Mouse (Mus musculus): Measurements from ENCODE around the gene Il23a.
"Not testable (repeated sequence)": the region's sequence is repeated elsewhere in the genome, so short reads cannot be mapped to it uniquely, and the experiment has no call there.

Gene Il23a

GRCm38 (mm10) chr10:128298702-128299171, at the start of gene Il23a:
Il23a (minus strand) TSS chr10:128298752.
- no peak for DNase-seq

GRCm38 (mm10) chr10:128347541-128347940, 49.0 kb upstream of the Il23a start:
- DNase-seq = no peak

GRCm38 (mm10) chr10:128344568-128345275, 46.2 kb upstream of the Il23a start:
- peak; percentile 18 for DNase-seq

GRCm38 (mm10) chr10:128343436-128343835, 44.9 kb upstream of the Il23a start:
- no peak for DNase-seq

- DNase-seq = peak; percentile 15
These were observed 41.7 kb upstream of the Il23a start for GRCm38 (mm10) chr10:128340257-128340656.

- no peak for DNase-seq
These were observed 40.4 kb upstream of the Il23a start for GRCm38 (mm10) chr10:128338948-128339347.

GRCm38 (mm10) chr10:128338415-128338814, 39.9 kb upstream of the Il23a start:
- no peak for DNase-seq

- peak; percentile 98 for DNase-seq
These were observed 39.0 kb upstream of the Il23a start, which contains the start of gene Cs for GRCm38 (mm10) chr10:128337306-128338181. Cs (plus strand) TSS chr10:128337734.

GRCm38 (mm10) chr10:128336597-128336996, 38.0 kb upstream of the Il23a start:
- no peak for DNase-seq

GRCm38 (mm10) chr10:128336195-128336594, 37.6 kb upstream of the Il23a start:
- no peak for DNase-seq

GRCm38 (mm10) chr10:128335582-128335981, 37.0 kb upstream of the Il23a start:
- peak; percentile 81 for DNase-seq

GRCm38 (mm10) chr10:128332358-128333249, 34.1 kb upstream of the Il23a start:
- not testable (repeated sequence) for DNase-seq

GRCm38 (mm10) chr10:128327610-128328009, 29.1 kb upstream of the Il23a start:
- DNase-seq = no peak

GRCm38 (mm10) chr10:128326825-128327224, 28.3 kb upstream of the Il23a start:
- no peak for DNase-seq

GRCm38 (mm10) chr10:128323516-128323915, 25.0 kb upstream of the Il23a start:
- no peak for DNase-seq

- DNase-seq = peak; percentile 98
These were observed 23.9 kb upstream of the Il23a start, which contains the start of gene Cnpy2 for GRCm38 (mm10) chr10:128322141-128323108. Cnpy2 (plus strand) TSS chr10:128322459.

GRCm38 (mm10) chr10:128321641-128322040, 23.1 kb upstream of the Il23a start:
- peak; percentile 22 for DNase-seq

GRCm38 (mm10) chr10:128315578-128315977, 17.0 kb upstream of the Il23a start:
- DNase-seq = no peak

- no peak for DNase-seq
These were observed 12.3 kb upstream of the Il23a start for GRCm38 (mm10) chr10:128310902-128311301.

- DNase-seq = no peak
These were observed 11.6 kb upstream of the Il23a start for GRCm38 (mm10) chr10:128310177-128310576.

- DNase-seq = no peak
These were observed 11.1 kb upstream of the Il23a start for GRCm38 (mm10) chr10:128309654-128310053.
